Mouse (Mus musculus) inflammation-experienced regulatory T-cells, adult 16 weeks (primary cell): Measurements from ENCODE around the gene Olfr1242. TPM values are rescaled to one million over a fixed set of nuclear protein-coding genes. Genes with fewer than 3 reads are reported as not detected.

Source experiments
- polyA plus RNA-seq: library from polyadenylated mRNA; unstranded; fragments of 100-300 nt; shearing (Covaris generic); gene quantifications from one replicate; pipeline ENCODE4 v1.2.1, GENCODE M21; 2017

Olfr1242 gene
- not detected for polyA plus RNA-seq

GRCm38 (mm10) chr2:89498235-89498634, at the start of gene Olfr1242:
Gene Olfr1242 (minus strand): TSS chr2:89498335.

GRCm38 (mm10) chr2:89531387-89531786, 33.3 kb upstream of the Olfr1242 start, which contains the start of gene Olfr1243:
Gene Olfr1243 (minus strand): TSS chr2:89531487.

GRCm38 (mm10) chr2:89487026-89487425, 11.1 kb downstream of the Olfr1242 start, which contains the start of gene Olfr1241:
Gene Olfr1241 (minus strand): TSS chr2:89487126.

GRCm38 (mm10) chr2:89442900-89443299, 55.2 kb downstream of the Olfr1242 start, which contains the start of gene Olfr1240:
Gene Olfr1240 (minus strand): TSS chr2:89443000.

Other genes starting within 250 kb of the Olfr1242 start
- gene Olfr1228, start 244.3 kb downstream of the Olfr1242 start, polyA plus RNA-seq = not detected
- not detected for gene Olfr1229, start 210.3 kb downstream of the Olfr1242 start, polyA plus RNA-seq
- gene Olfr1230, start 201.1 kb downstream of the Olfr1242 start, polyA plus RNA-seq = not detected
- not detected for gene Olfr1231, start 191.3 kb downstream of the Olfr1242 start, polyA plus RNA-seq
- not detected for gene Olfr1232, start 168.7 kb downstream of the Olfr1242 start, polyA plus RNA-seq
- gene Olfr1233, start 155.9 kb downstream of the Olfr1242 start, polyA plus RNA-seq = not detected
- gene Olfr1234, start 133.5 kb downstream of the Olfr1242 start, polyA plus RNA-seq = not detected
- gene Olfr1238, start 88.7 kb downstream of the Olfr1242 start, polyA plus RNA-seq = not detected
- not detected for gene Olfr1239, start 77.9 kb downstream of the Olfr1242 start, polyA plus RNA-seq
- not detected for gene Olfr1240, start 55.3 kb downstream of the Olfr1242 start, polyA plus RNA-seq
- gene Olfr1241, start 11.2 kb downstream of the Olfr1242 start, polyA plus RNA-seq = not detected
- gene Olfr1243, start 33.2 kb upstream of the Olfr1242 start, polyA plus RNA-seq = not detected
- not detected for gene Olfr1245, start 80.1 kb upstream of the Olfr1242 start, polyA plus RNA-seq
- not detected for gene Olfr1246, start 94.8 kb upstream of the Olfr1242 start, polyA plus RNA-seq
- not detected for gene Olfr1247, start 115.8 kb upstream of the Olfr1242 start, polyA plus RNA-seq
- not detected for gene Olfr1248, start 119.9 kb upstream of the Olfr1242 start, polyA plus RNA-seq
- gene Olfr1249, start 136.6 kb upstream of the Olfr1242 start, polyA plus RNA-seq = not detected
- not detected for gene Olfr1250, start 163.1 kb upstream of the Olfr1242 start, polyA plus RNA-seq
- gene Olfr1251, start 173.6 kb upstream of the Olfr1242 start, polyA plus RNA-seq = not detected
- gene Olfr1252, start 226.7 kb upstream of the Olfr1242 start, polyA plus RNA-seq = not detected